Mouse (Mus musculus): Measurements from ENCODE around the gene Dazap2.

DNA sequence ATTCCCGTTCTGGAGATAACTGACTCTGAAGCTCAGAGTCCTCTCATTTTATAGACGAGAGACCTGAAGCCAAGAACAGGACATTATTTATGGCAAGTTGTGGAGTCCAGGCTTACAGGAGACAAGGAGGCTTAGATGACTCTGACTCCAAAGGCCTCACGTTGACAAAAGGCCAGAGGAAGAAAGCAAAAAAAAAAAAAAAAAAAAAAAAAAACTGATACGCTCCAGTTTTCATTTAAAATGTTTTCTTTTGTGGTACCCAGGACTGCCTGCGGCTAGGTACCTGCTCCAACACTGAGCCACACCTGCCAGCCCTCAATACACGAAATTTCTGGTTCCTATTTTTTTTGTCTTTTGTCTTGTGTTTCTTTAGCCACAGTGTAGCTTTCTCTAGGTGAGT lies 52.3 kb downstream of the Dazap2 start:
- TF ChIP-seq MYOD1 (IDR thresholded peaks at IDR 0.05; ENCODE audit: control insufficient read depth in 1 of 3, insufficient read length in 2 of 3, low read depth in 2 of 3) (no peak), USF1 (IDR thresholded peaks at IDR 0.05; ENCODE audit: low read depth) (no peak)

Measured in myocyte (in vitro differentiated cells).